Mouse (Mus musculus) E14TG2a.4 (cell line): ENCODE results near the gene Wbp1l.

Experiments used
- CTCF ChIP-seq: conservative IDR thresholded peaks from 2 replicates; pipeline ENCODE4 v1.5.1; 2014; ENCODE audit warnings: low read length
- NANOG ChIP-seq: IDR thresholded peaks from 2 replicates; pipeline ENCODE4 v1.6.1; 2014; ENCODE audit warnings: borderline replicate concordance, low read length, mixed read lengths
- POU5F1 ChIP-seq: IDR thresholded peaks from 2 replicates; pipeline ENCODE4 v1.6.1; 2014; ENCODE audit warnings: low read length, borderline replicate concordance

- no peak for TF ChIP-seq CTCF
- TF ChIP-seq POU5F1: no peak
- TF ChIP-seq NANOG: no peak
Observed at GRCm38 (mm10) chr19:46665474-46665873, 66.6 kb downstream of the Wbp1l start.
